Mouse (Mus musculus) stomach, embryonic 16.5 days (tissue): ENCODE results near the gene Vwf. TPM values are rescaled to one million over a fixed set of nuclear protein-coding genes. Genes with fewer than 3 reads are reported as not detected.

Experiments used
- ATAC-seq: fragments of 200-750 bp; cut with Nextera tagmentation; 2 replicates; pipeline ENCODE4 v1.8.0; 2017; ENCODE audit warnings: moderate number of reproducible peaks, moderate TSS enrichment; ENCODE audit not compliant: insufficient read depth, low FRiP score
- H3K27ac ChIP-seq: fragments of 300-500 bp; sonication (generic); 2 replicates; pipeline ENCODE4 v1.5.1; 2014; ENCODE audit warnings: low read length
- H3K27me3 ChIP-seq: fragments of 300-500 bp; sonication (generic); 2 replicates; pipeline ENCODE4 v1.6.1; 2014; ENCODE audit warnings: low read length, control low read depth, mixed read lengths; ENCODE audit not compliant: control insufficient read depth, insufficient read depth
- H3K36me3 ChIP-seq: fragments of 300-500 bp; sonication (generic); 2 replicates; pipeline ENCODE4 v1.6.1; 2014; ENCODE audit warnings: low read length; ENCODE audit not compliant: control insufficient read depth, insufficient read depth
- H3K4me1 ChIP-seq: fragments of 300-500 bp; sonication (generic); 2 replicates; pipeline ENCODE4 v1.6.1; 2014; ENCODE audit warnings: low read length, control low read depth, mixed read lengths; ENCODE audit not compliant: control insufficient read depth, insufficient read depth
- H3K4me2 ChIP-seq: fragments of 300-500 bp; sonication (generic); 2 replicates; pipeline ENCODE4 v1.6.1; 2014; ENCODE audit warnings: low read depth, low read length, mixed read lengths
- H3K4me3 ChIP-seq: fragments of 300-500 bp; sonication (generic); replicated peaks from 2 replicates; pipeline ENCODE4 v1.5.1; 2014; ENCODE audit warnings: mild to moderate bottlenecking, low read length
- H3K9ac ChIP-seq: fragments of 300-500 bp; sonication (generic); 2 replicates; pipeline ENCODE4 v1.6.1; 2014; ENCODE audit warnings: low read length
- H3K9me3 ChIP-seq: fragments of 300-500 bp; sonication (generic); replicated peaks from 2 replicates; pipeline ENCODE4 v1.6.1; 2016; ENCODE audit warnings: low read length, control low read depth; ENCODE audit not compliant: control insufficient read depth
- WGBS: fragments of 180-500 bp; shearing (Covaris S2); extraction: QIAGEN DNeasy Blood & Tissue Kit; methylation state at CpG from one replicate; pipeline ENCODE4 v1.1.7; 2014; 5-methylcytosine and 5-hydroxymethylcytosine counted together
- polyA plus RNA-seq: library from polyadenylated mRNA; unstranded; fragments of >200 nt; fragmentation: Nextera tagmentation; extraction: Ambion mirVana; gene quantifications from 2 replicates; pipeline ENCODE4 v1.2.1, GENCODE M21; 2015

Gene Vwf
- polyA plus RNA-seq, 1 experiment from 2014 or later, result 5.4 TPM

- no peak overlapping the region for H3K27ac ChIP-seq
- no peaks in the 10 kb centered on the region for H3K4me1 ChIP-seq
- ATAC-seq, result 0 out of 2 replicates have a peak, but pooled peaks have one; percentile 50
- no peak overlapping the region for H3K9ac ChIP-seq
- no peaks in the 10 kb centered on the region for H3K36me3 ChIP-seq
- no peak overlapping the region for H3K4me2 ChIP-seq
- no peaks in the 10 kb centered on the region for H3K9me3 ChIP-seq
- H3K27me3 ChIP-seq, result no peaks in the 10 kb centered on the region
- H3K4me3 ChIP-seq, result no peak overlapping the region
- 40% methylated on average over 14 of the region's 14 CpGs for WGBS
These were observed 114.7 kb downstream of the Vwf start for GRCm38 (mm10) chr6:125661106-125661877.

GRCm38 (mm10) chr6:125663906-125664305 is 117.3 kb downstream of the Vwf start:
- no peak overlapping the region for H3K4me2 ChIP-seq
- H3K27me3 ChIP-seq, result no peaks in the 10 kb centered on the region
- no peaks in the 10 kb centered on the region for H3K9me3 ChIP-seq
- 55% methylated on average over 2 of the region's 2 CpGs for WGBS
- no peak overlapping the region for H3K9ac ChIP-seq
- no peaks in the 10 kb centered on the region for H3K36me3 ChIP-seq
- no peaks in the 10 kb centered on the region for H3K4me1 ChIP-seq
- ATAC-seq, result no peak
- H3K4me3 ChIP-seq, result no peak overlapping the region
- no peak overlapping the region for H3K27ac ChIP-seq

GRCm38 (mm10) chr6:125671835-125672234 is 125.3 kb downstream of the Vwf start:
- no peaks in the 10 kb centered on the region for H3K9me3 ChIP-seq
- no peaks in the 10 kb centered on the region for H3K4me1 ChIP-seq
- 77% methylated on average over 3 of the region's 3 CpGs for WGBS
- no peak for ATAC-seq
- H3K36me3 ChIP-seq, result no peaks in the 10 kb centered on the region
- no peak overlapping the region for H3K4me2 ChIP-seq
- no peak overlapping the region for H3K27ac ChIP-seq
- H3K4me3 ChIP-seq, result no peak overlapping the region
- H3K9ac ChIP-seq, result no peak overlapping the region
- no peaks in the 10 kb centered on the region for H3K27me3 ChIP-seq

GRCm38 (mm10) chr6:125678492-125678891 is 131.9 kb downstream of the Vwf start:
- Histone ChIP-seq H3K36me3 (no peaks in the 10 kb centered on the region), H3K4me1 (no peaks in the 10 kb centered on the region), H3K4me2 (no peak overlapping the region), H3K9ac (no peak overlapping the region), H3K27me3 (no peaks in the 10 kb centered on the region), H3K4me3 (no peak overlapping the region), H3K27ac (no peak overlapping the region), H3K9me3 (no peaks in the 10 kb centered on the region)
- no peak for ATAC-seq
- 76% methylated on average over 1 of the region's 1 CpGs for WGBS

- Histone ChIP-seq H3K27ac (no peak overlapping the region), H3K4me1 (no peaks in the 10 kb centered on the region), H3K4me2 (no peak overlapping the region), H3K4me3 (no peak overlapping the region), H3K36me3 (no peaks in the 10 kb centered on the region), H3K9ac (no peak overlapping the region), H3K27me3 (no peaks in the 10 kb centered on the region), H3K9me3 (no peaks in the 10 kb centered on the region)
- 70% methylated on average over 11 of the region's 11 CpGs for WGBS
- no peak for ATAC-seq
These were observed 134.0 kb downstream of the Vwf start for GRCm38 (mm10) chr6:125680613-125681012.

- ATAC-seq, result no peak
- H3K4me2 ChIP-seq, result no peak overlapping the region
- no peaks in the 10 kb centered on the region for H3K36me3 ChIP-seq
- peaks cover 7% of the 10 kb centered on the region; the same call in 1 of the 2 replicates for H3K4me1 ChIP-seq
- H3K4me3 ChIP-seq, result no peak overlapping the region
- H3K9ac ChIP-seq, result no peak overlapping the region
- H3K27me3 ChIP-seq, result no peaks in the 10 kb centered on the region
- no peaks in the 10 kb centered on the region for H3K9me3 ChIP-seq
- H3K27ac ChIP-seq, result no peak overlapping the region
These were observed 138.8 kb downstream of the Vwf start for GRCm38 (mm10) chr6:125685420-125685819.

- H3K27ac ChIP-seq, result no peak overlapping the region
- H3K4me3 ChIP-seq, result no peak overlapping the region
- H3K4me2 ChIP-seq, result no peak overlapping the region
- WGBS, result 26% methylated on average over 1 of the region's 1 CpGs
- ATAC-seq, result no peak; the same call in 1 of the 2 replicates
- no peaks in the 10 kb centered on the region for H3K36me3 ChIP-seq
- H3K27me3 ChIP-seq, result no peaks in the 10 kb centered on the region
- H3K4me1 ChIP-seq, result peaks cover 8% of the 10 kb centered on the region; the same call in 1 of the 2 replicates
- no peak overlapping the region for H3K9ac ChIP-seq
- H3K9me3 ChIP-seq, result no peaks in the 10 kb centered on the region
These were observed 141.4 kb downstream of the Vwf start for GRCm38 (mm10) chr6:125687986-125688385.

- peak within 1 kb of the TSS; percentile 39 for H3K4me2 ChIP-seq
- H3K9ac ChIP-seq, result 0 out of 2 replicates have a peak within 1 kb of the TSS, but pooled peaks have one; percentile 13
- H3K27ac ChIP-seq, result no peak within 1 kb of the TSS
- 0 out of 2 replicates have a peak within 1 kb of the TSS, but pooled peaks have one; percentile 9 for H3K4me3 ChIP-seq
- WGBS, result 6% methylated on average over 20 of the region's 20 CpGs
- H3K4me1 ChIP-seq, result peaks cover 8% of the 10 kb centered on the region; the same call in 1 of the 2 replicates
- no peaks in the 10 kb centered on the region for H3K27me3 ChIP-seq
- ATAC-seq, result no peak
- no peaks in the 10 kb centered on the region for H3K36me3 ChIP-seq
- no peaks in the 10 kb centered on the region for H3K9me3 ChIP-seq
These were observed 143.6 kb downstream of the Vwf start, which contains the start of gene Ano2 for GRCm38 (mm10) chr6:125690057-125690703. Gene Ano2, plus strand, starts transcription at chr6:125690419.

- 88% methylated on average over 2 of the region's 2 CpGs for WGBS
- H3K4me3 ChIP-seq, result no peak overlapping the region
- no peak overlapping the region for H3K9ac ChIP-seq
- no peak overlapping the region for H3K4me2 ChIP-seq
- no peaks in the 10 kb centered on the region for H3K36me3 ChIP-seq
- no peak for ATAC-seq
- no peaks in the 10 kb centered on the region for H3K4me1 ChIP-seq
- no peaks in the 10 kb centered on the region for H3K27me3 ChIP-seq
- no peaks in the 10 kb centered on the region for H3K9me3 ChIP-seq
- no peak overlapping the region for H3K27ac ChIP-seq
These were observed 154.6 kb downstream of the Vwf start for GRCm38 (mm10) chr6:125701146-125701545.
